Mouse (Mus musculus) kidney, embryonic 16.5 days (tissue): Measurements from ENCODE around the gene Rbpms2. TPM values are rescaled to one million over a fixed set of nuclear protein-coding genes. Genes with fewer than 3 reads are reported as not detected.

Source experiments
- ATAC-seq: fragments of 200-750 bp; cut with Nextera tagmentation; 2 replicates; pipeline ENCODE4 v1.8.0; 2017; ENCODE audit warnings: moderate TSS enrichment; ENCODE audit not compliant: low FRiP score, low TSS enrichment
- H3K27ac ChIP-seq: fragments of 300-500 bp; sonication (generic); 2 replicates; pipeline ENCODE4 v1.5.1; 2014; ENCODE audit warnings: low read length
- H3K27me3 ChIP-seq: fragments of 300-500 bp; sonication (generic); 2 replicates; pipeline ENCODE4 v1.6.1; 2014; ENCODE audit warnings: low read length, control low read depth, mixed read lengths; ENCODE audit not compliant: insufficient read depth
- H3K36me3 ChIP-seq: fragments of 300-500 bp; sonication (generic); 2 replicates; pipeline ENCODE4 v1.6.1; 2014; ENCODE audit warnings: low read length, control low read depth, mixed read lengths; ENCODE audit not compliant: insufficient read depth
- H3K4me1 ChIP-seq: fragments of 300-500 bp; sonication (generic); 2 replicates; pipeline ENCODE4 v1.6.1; 2014; ENCODE audit warnings: low read length, control low read depth, mixed read lengths; ENCODE audit not compliant: insufficient read depth
- H3K4me2 ChIP-seq: fragments of 300-500 bp; sonication (generic); replicated peaks from 2 replicates; pipeline ENCODE4 v1.6.1; 2014; ENCODE audit warnings: low read depth, low read length
- H3K4me3 ChIP-seq: fragments of 300-500 bp; sonication (generic); 2 replicates; pipeline ENCODE4 v1.5.1; 2014; ENCODE audit warnings: mild to moderate bottlenecking, low read length
- H3K9ac ChIP-seq: fragments of 300-500 bp; sonication (generic); replicated peaks from 2 replicates; pipeline ENCODE4 v1.6.1; 2014; ENCODE audit warnings: low read length
- H3K9me3 ChIP-seq: fragments of 300-500 bp; sonication (generic); 2 replicates; pipeline ENCODE4 v1.6.1; 2016; ENCODE audit warnings: low read length, control low read depth
- WGBS: fragments of 180-500 bp; shearing (Covaris S2); extraction: QIAGEN DNeasy Blood & Tissue Kit; methylation state at CpG from one replicate; pipeline ENCODE4 v1.1.7; 2014; 5-methylcytosine and 5-hydroxymethylcytosine counted together
- polyA plus RNA-seq: library from polyadenylated mRNA; unstranded; fragments of >200 nt; fragmentation: Nextera tagmentation; extraction: Ambion mirVana; gene quantifications from 2 replicates; pipeline ENCODE4 v1.2.1, GENCODE M21; 2015

Rbpms2 gene
- polyA plus RNA-seq, 1 experiment from 2014 or later = 34.4 TPM

GRCm38 (mm10) chr9:65613098-65613497, 16.4 kb upstream of the Rbpms2 start:
- no peaks in the 10 kb centered on the region for H3K9me3 ChIP-seq
- H3K4me2 ChIP-seq = no peak overlapping the region
- no peak overlapping the region for H3K4me3 ChIP-seq
- no peaks in the 10 kb centered on the region for H3K27me3 ChIP-seq
- no peaks in the 10 kb centered on the region for H3K36me3 ChIP-seq
- no peak overlapping the region for H3K9ac ChIP-seq
- ATAC-seq = no peak
- 58% methylated on average over 2 of the region's 2 CpGs for WGBS
- H3K27ac ChIP-seq = no peak overlapping the region
- H3K4me1 ChIP-seq = no peaks in the 10 kb centered on the region

- H3K9ac ChIP-seq = no peak overlapping the region
- H3K4me2 ChIP-seq = no peak overlapping the region
- no peak overlapping the region for H3K4me3 ChIP-seq
- H3K27me3 ChIP-seq = no peaks in the 10 kb centered on the region
- no peak for ATAC-seq
- H3K9me3 ChIP-seq = no peaks in the 10 kb centered on the region
- no peak overlapping the region for H3K27ac ChIP-seq
- no peaks in the 10 kb centered on the region for H3K4me1 ChIP-seq
- 70% methylated on average over 3 of the region's 3 CpGs for WGBS
- no peaks in the 10 kb centered on the region for H3K36me3 ChIP-seq
Measured at GRCm38 (mm10) chr9:65619311-65619710, 10.1 kb upstream of the Rbpms2 start.

- Histone ChIP-seq H3K4me1 (no peaks in the 10 kb centered on the region), H3K27me3 (no peaks in the 10 kb centered on the region; the same call in 1 of the 2 replicates), H3K4me2 (no peak overlapping the region), H3K4me3 (no peak overlapping the region), H3K27ac (no peak overlapping the region), H3K36me3 (no peaks in the 10 kb centered on the region), H3K9ac (no peak overlapping the region), H3K9me3 (no peaks in the 10 kb centered on the region)
- ATAC-seq = no peak
- 89% methylated on average over 4 of the region's 4 CpGs for WGBS
Measured at GRCm38 (mm10) chr9:65621196-65621595, 8.3 kb upstream of the Rbpms2 start.

- ATAC-seq = no peak
- Histone ChIP-seq H3K4me1 (no peaks in the 10 kb centered on the region), H3K36me3 (no peaks in the 10 kb centered on the region), H3K9me3 (no peaks in the 10 kb centered on the region), H3K9ac (no peak overlapping the region), H3K27ac (no peak overlapping the region), H3K4me3 (no peak overlapping the region), H3K27me3 (no peaks in the 10 kb centered on the region; the same call in 1 of the 2 replicates), H3K4me2 (no peak overlapping the region)
- WGBS = 69% methylated on average over 2 of the region's 2 CpGs
Measured at GRCm38 (mm10) chr9:65621666-65622065, 7.8 kb upstream of the Rbpms2 start.

GRCm38 (mm10) chr9:65622826-65623225, 6.6 kb upstream of the Rbpms2 start:
- 73% methylated on average over 5 of the region's 5 CpGs for WGBS
- Histone ChIP-seq H3K27ac (no peak overlapping the region), H3K9me3 (no peaks in the 10 kb centered on the region), H3K4me3 (no peak overlapping the region), H3K36me3 (no peaks in the 10 kb centered on the region), H3K4me1 (no peaks in the 10 kb centered on the region), H3K4me2 (no peak overlapping the region), H3K9ac (no peak overlapping the region), H3K27me3 (no peaks in the 10 kb centered on the region; the same call in 1 of the 2 replicates)
- ATAC-seq = no peak

GRCm38 (mm10) chr9:65624266-65624665, 5.2 kb upstream of the Rbpms2 start:
- 75% methylated on average over 2 of the region's 2 CpGs for WGBS
- no peak overlapping the region for H3K27ac ChIP-seq
- no peak for ATAC-seq
- H3K9me3 ChIP-seq = no peaks in the 10 kb centered on the region
- no peak overlapping the region for H3K4me3 ChIP-seq
- H3K36me3 ChIP-seq = no peaks in the 10 kb centered on the region
- no peak overlapping the region for H3K4me2 ChIP-seq
- no peak overlapping the region for H3K9ac ChIP-seq
- peaks cover 8% of the 10 kb centered on the region for H3K27me3 ChIP-seq
- H3K4me1 ChIP-seq = peaks cover 7% of the 10 kb centered on the region; the same call in 1 of the 2 replicates

GRCm38 (mm10) chr9:65629767-65630630, 551 bp downstream of the Rbpms2 start:
- peak; percentile 93 for ATAC-seq
- peaks cover 12% of the 10 kb centered on the region; the same call in 1 of the 2 replicates for H3K4me1 ChIP-seq
- peaks cover 14% of the 10 kb centered on the region for H3K27me3 ChIP-seq
- H3K9ac ChIP-seq = peak overlapping the region; percentile 82
- peak overlapping the region; percentile 65 for H3K4me3 ChIP-seq
- H3K27ac ChIP-seq = peak overlapping the region; percentile 81
- H3K4me2 ChIP-seq = peak overlapping the region; percentile 99
- no peaks in the 10 kb centered on the region for H3K36me3 ChIP-seq
- no peaks in the 10 kb centered on the region for H3K9me3 ChIP-seq
- 0% methylated on average over 41 of the region's 83 CpGs for WGBS

- H3K27ac ChIP-seq = peak overlapping the region; percentile 75; the same call in 1 of the 2 replicates
- ATAC-seq = peak; percentile 78
- 1% methylated on average over 46 of the region's 78 CpGs for WGBS
- H3K4me3 ChIP-seq = peak overlapping the region; percentile 65
- peaks cover 12% of the 10 kb centered on the region; the same call in 1 of the 2 replicates for H3K4me1 ChIP-seq
- no peaks in the 10 kb centered on the region for H3K9me3 ChIP-seq
- H3K27me3 ChIP-seq = peaks cover 14% of the 10 kb centered on the region
- no peaks in the 10 kb centered on the region for H3K36me3 ChIP-seq
- H3K9ac ChIP-seq = peak overlapping the region; percentile 82
- H3K4me2 ChIP-seq = peak overlapping the region; percentile 99
Measured at GRCm38 (mm10) chr9:65630631-65631353, 1.3 kb downstream of the Rbpms2 start.

- H3K27me3 ChIP-seq = peaks cover 14% of the 10 kb centered on the region
- no peak for ATAC-seq
- H3K9ac ChIP-seq = peak overlapping the region; percentile 82
- peaks cover 12% of the 10 kb centered on the region; the same call in 1 of the 2 replicates for H3K4me1 ChIP-seq
- H3K36me3 ChIP-seq = no peaks in the 10 kb centered on the region
- H3K4me3 ChIP-seq = peak overlapping the region; percentile 65
- peak overlapping the region; percentile 99 for H3K4me2 ChIP-seq
- H3K27ac ChIP-seq = no peak overlapping the region
- no peaks in the 10 kb centered on the region for H3K9me3 ChIP-seq
- WGBS = 38% methylated on average over 16 of the region's 16 CpGs
Measured at GRCm38 (mm10) chr9:65631354-65632021, 2.0 kb downstream of the Rbpms2 start.
